Mouse (Mus musculus): ENCODE data around the gene Aebp2.

- no peak for TF ChIP-seq CTCF (IDR thresholded peaks at IDR 0.05; ENCODE audit: low read depth)
- no peak for TF ChIP-seq EP300 (optimal IDR thresholded peaks at IDR 0.05)
Measured at GRCm38 (mm10) chr6:140662290-140662689, 39.8 kb downstream of the Aebp2 start.

Measured in stomach, postnatal 0 days (tissue).